Mouse (Mus musculus) heart, adult 9 months (tissue): Measurements from ENCODE around the gene Serpinb6e.

Experiments used
- DNase-seq, 2 experiments: peaks; one replicate each; pipeline ENCODE4 v3.0.0; 2022; ENCODE audit warnings: low spot score in 2 of 2

Gene Serpinb6e

DNA sequence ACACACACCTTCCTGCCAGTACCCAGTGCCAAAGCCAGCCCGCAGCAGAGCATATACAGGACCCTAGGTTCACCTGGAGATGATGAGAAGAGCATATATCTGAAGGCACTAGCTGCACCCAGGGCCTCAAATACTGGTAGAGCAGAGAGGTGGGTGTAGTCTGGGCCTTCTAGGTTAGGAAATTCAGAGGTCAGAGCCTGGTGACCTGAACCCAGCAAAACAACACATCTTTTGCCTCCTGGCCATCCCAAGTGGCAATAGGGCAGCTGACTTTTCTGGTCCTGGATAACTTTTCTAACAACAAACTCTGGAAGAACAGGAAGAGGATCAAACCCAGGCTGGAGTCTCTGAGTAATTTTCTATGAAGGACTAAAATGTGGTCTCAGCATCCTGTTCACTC is at the start of gene Serpinb6e:
TSS of gene Serpinb6e (minus strand) at position 101 of the 400 bp plus-strand sequence.
- no peak for DNase-seq

DNA sequence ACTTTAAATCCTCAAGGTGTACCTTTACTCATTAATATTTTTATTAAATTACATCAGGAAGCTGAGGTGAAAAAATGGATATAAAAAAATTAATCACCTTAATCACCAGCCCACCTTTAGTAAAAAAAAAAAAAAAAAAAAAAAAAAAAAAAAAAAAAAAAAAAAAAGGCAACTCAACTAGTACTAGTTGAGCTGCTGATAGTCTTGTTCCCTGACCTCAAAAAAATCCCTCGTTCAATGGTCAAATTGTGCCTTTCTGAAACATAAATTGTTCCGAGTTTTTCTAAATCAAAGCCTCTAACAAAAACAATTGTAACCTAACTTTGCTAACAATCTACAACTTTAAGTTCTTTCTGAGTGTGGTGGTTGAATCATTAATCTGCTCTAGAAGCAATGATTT is 12.5 kb downstream of the Serpinb6e start:
- no peak for DNase-seq

DNA sequence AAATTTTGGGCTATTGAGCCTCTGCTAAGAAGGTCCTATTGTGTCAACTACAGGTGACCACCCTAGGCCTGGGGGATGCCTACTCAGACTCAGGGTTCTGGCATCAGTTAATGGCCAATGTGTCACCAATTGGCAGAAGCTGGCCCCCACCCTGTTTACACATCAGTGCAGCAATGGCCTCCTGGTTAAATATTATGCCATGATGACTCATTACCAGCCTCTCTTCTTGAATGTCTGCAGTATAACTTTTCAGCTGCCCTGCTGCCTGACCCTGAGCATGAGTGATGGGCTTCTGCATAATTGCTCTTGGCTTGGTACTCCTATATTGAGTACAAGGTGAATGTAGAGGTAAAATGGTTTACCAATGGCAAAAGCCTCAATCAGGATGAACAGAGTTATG is 19.8 kb downstream of the Serpinb6e start:
- no peak for DNase-seq

DNA sequence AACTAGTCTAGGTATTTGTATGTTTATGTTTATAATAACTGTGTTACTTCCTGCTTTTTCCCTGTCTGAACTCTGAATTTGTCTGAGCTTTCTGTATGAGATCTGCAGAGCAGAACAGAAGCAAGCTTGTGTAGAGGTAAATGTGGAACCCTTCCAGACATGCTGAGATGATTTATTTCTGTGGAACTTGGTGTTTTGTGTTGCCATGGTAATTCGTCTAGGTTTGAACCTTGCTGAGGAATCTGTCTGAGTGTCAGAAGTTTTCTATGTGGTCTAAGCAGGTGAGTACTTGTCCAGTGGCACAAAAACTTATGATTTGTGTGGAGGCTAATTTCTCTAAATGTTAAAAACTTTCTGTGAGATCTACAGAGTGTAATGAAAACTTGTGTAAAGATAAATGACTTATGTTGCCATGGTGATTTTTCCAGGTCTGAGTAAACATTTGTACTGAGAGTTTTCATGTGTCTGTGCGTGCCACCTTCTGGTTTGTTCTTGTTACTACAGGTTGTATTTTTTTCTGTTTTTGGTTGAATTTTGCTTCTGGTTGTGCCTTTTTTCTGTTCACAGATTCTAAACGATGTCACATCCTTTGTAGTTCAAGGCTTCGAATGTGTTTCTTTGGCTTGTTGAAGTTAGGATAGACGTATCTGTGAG is 21.6 kb downstream of the Serpinb6e start:
- DNase-seq: no peak
